Mouse (Mus musculus) limb, embryonic 10.5 days (tissue): Measurements from ENCODE around the gene Trpc4. TPM values are rescaled to one million over a fixed set of nuclear protein-coding genes. Genes with fewer than 3 reads are reported as not detected.

Experiments
- DNase-seq: peaks from one replicate; pipeline ENCODE4 v3.0.0-alpha.2; 2017; ENCODE audit warnings: low spot score
- H3K27ac ChIP-seq: fragments of 300-500 bp; sonication (generic); 2 replicates; pipeline ENCODE4 v1.5.1; 2016; ENCODE audit warnings: mild to moderate bottlenecking
- H3K27me3 ChIP-seq: fragments of 300-500 bp; sonication (generic); 2 replicates; pipeline ENCODE4 v1.6.1; 2016; ENCODE audit warnings: low read depth, mild to moderate bottlenecking; ENCODE audit not compliant: poor library complexity, severe bottlenecking
- H3K36me3 ChIP-seq: fragments of 300-500 bp; sonication (generic); 2 replicates; pipeline ENCODE4 v1.6.1; 2016; ENCODE audit warnings: mild to moderate bottlenecking, moderate library complexity
- H3K4me1 ChIP-seq: fragments of 300-500 bp; sonication (generic); 2 replicates; pipeline ENCODE4 v1.6.1; 2016
- H3K4me3 ChIP-seq: fragments of 300-500 bp; sonication (generic); 2 replicates; pipeline ENCODE4 v1.5.1; 2016; ENCODE audit warnings: mild to moderate bottlenecking, moderate library complexity
- H3K9me3 ChIP-seq: fragments of 300-500 bp; sonication (generic); replicated peaks from 2 replicates; pipeline ENCODE4 v1.6.1; 2016; ENCODE audit warnings: mild to moderate bottlenecking
- WGBS: fragments of 180-500 bp; shearing (Covaris S2); methylation state at CpG from one replicate; pipeline ENCODE4 v1.1.7; 2016; 5-methylcytosine and 5-hydroxymethylcytosine counted together
- polyA plus RNA-seq: library from polyadenylated mRNA; unstranded; fragments of >200 nt; fragmentation: Nextera tagmentation; extraction: Ambion mirVana; gene quantifications from 2 replicates; pipeline ENCODE4 v1.2.1, GENCODE M21; 2016

The Trpc4 gene
- polyA plus RNA-seq, 1 experiment from 2014 or later, result 0.48 TPM

DNA sequence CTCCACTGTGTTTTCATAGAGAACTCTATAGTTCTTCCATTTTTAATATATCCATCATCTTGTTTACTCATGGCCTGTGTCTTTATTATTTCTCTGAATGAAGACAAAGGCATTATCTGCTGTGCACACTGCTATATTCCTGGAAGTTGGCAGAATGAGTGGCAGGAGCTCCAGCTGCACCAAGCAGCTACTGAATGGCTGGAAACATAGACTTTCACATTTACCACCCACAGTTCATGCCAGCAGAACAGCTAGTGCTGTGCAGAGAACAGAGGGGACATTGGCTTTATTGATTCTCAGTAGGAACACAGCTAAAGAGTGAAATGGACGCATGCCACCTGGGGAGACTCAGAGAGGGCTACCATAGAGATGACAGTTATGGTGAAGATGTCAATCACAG is 55.6 kb downstream of the Trpc4 start:
- H3K4me1 ChIP-seq, result no peaks in the 10 kb centered on the region
- no peak for DNase-seq
- H3K36me3 ChIP-seq, result no peaks in the 10 kb centered on the region
- no peak overlapping the region for H3K4me3 ChIP-seq
- H3K27ac ChIP-seq, result no peak overlapping the region
- WGBS, result 89% methylated on average over 1 of the region's 1 CpGs
- no peaks in the 10 kb centered on the region for H3K27me3 ChIP-seq
- no peaks in the 10 kb centered on the region for H3K9me3 ChIP-seq

GRCm38 (mm10) chr3:54222549-54222948 is 66.7 kb downstream of the Trpc4 start:
- Histone ChIP-seq H3K9me3 (no peaks in the 10 kb centered on the region), H3K4me1 (peaks cover 4% of the 10 kb centered on the region; the same call in 1 of the 2 replicates), H3K27me3 (no peaks in the 10 kb centered on the region), H3K4me3 (no peak overlapping the region), H3K36me3 (no peaks in the 10 kb centered on the region), H3K27ac (no peak overlapping the region)
- no peak for DNase-seq
- 83% methylated on average over 8 of the region's 8 CpGs for WGBS

- Histone ChIP-seq H3K9me3 (no peaks in the 10 kb centered on the region), H3K27me3 (no peaks in the 10 kb centered on the region), H3K4me3 (no peak overlapping the region), H3K4me1 (peaks cover 18% of the 10 kb centered on the region), H3K27ac (no peak overlapping the region), H3K36me3 (no peaks in the 10 kb centered on the region)
- DNase-seq, result no peak
- 44% methylated on average over 4 of the region's 4 CpGs for WGBS
Measured at GRCm38 (mm10) chr3:54228463-54228862, 72.6 kb downstream of the Trpc4 start.

DNA sequence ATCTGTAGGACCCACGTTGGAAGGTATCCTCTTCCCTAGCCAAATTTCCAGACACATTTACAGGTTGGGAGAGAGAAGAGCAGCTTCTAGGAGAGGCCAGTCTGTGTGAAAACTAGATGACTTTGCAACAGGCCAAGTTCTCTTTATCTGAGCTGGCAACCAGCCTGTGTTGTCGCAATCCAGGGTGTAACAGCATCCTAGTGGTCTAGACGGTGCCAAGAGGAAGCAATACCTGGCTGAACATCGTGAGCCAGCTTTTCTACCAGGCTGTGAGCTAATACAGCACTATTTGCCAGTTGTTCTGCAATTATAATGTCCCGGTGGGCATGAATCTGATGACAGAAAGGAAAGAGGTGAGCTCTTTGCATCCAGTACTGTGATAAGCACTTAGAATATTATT is 83.1 kb downstream of the Trpc4 start:
- WGBS, result 82% methylated on average over 5 of the region's 5 CpGs
- no peaks in the 10 kb centered on the region for H3K4me1 ChIP-seq

GRCm38 (mm10) chr3:54239426-54239825 is 83.6 kb downstream of the Trpc4 start:
- Histone ChIP-seq H3K4me3 (no peak overlapping the region), H3K27me3 (no peaks in the 10 kb centered on the region), H3K4me1 (no peaks in the 10 kb centered on the region), H3K36me3 (no peaks in the 10 kb centered on the region), H3K27ac (no peak overlapping the region), H3K9me3 (no peaks in the 10 kb centered on the region)
- no peak for DNase-seq
- WGBS, result 92% methylated on average over 7 of the region's 7 CpGs

More for the DNA sequence above, 83.1 kb downstream of the Trpc4 start:
- Histone ChIP-seq H3K27ac (no peak overlapping the region), H3K4me3 (no peak overlapping the region), H3K9me3 (no peaks in the 10 kb centered on the region), H3K27me3 (no peaks in the 10 kb centered on the region), H3K36me3 (no peaks in the 10 kb centered on the region)
- no peak for DNase-seq

DNA sequence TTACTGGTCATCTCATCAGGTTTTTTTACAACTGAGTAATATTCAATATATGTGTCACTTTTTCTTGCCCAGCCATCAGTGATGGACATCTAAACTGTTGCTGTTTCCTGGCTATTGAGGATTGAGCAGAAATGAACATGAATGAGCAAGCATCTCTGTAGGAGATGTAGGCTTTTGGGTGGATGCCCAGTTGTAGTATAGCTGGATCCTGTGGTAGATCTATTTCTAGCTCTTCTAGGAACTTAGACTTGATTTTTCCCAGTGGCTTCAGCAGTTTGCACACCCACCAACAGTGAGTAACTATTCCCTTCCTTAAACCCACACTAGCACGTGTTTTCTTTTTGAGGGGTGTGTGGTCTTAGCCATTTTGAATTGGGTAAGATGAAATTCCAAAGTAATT is 87.3 kb downstream of the Trpc4 start:
- DNase-seq, result no peak
- H3K27ac ChIP-seq, result no peak overlapping the region
- H3K9me3 ChIP-seq, result no peaks in the 10 kb centered on the region
- WGBS, result 82% methylated on average over 1 of the region's 1 CpGs
- H3K36me3 ChIP-seq, result no peaks in the 10 kb centered on the region
- no peaks in the 10 kb centered on the region for H3K27me3 ChIP-seq
- H3K4me1 ChIP-seq, result no peaks in the 10 kb centered on the region
- H3K4me3 ChIP-seq, result no peak overlapping the region

GRCm38 (mm10) chr3:54244729-54245465 is 89.1 kb downstream of the Trpc4 start:
- 89% methylated on average over 4 of the region's 4 CpGs for WGBS

GRCm38 (mm10) chr3:54246416-54246815 is 90.6 kb downstream of the Trpc4 start:
- no peak overlapping the region for H3K4me3 ChIP-seq
- H3K27ac ChIP-seq, result no peak overlapping the region
- 79% methylated on average over 2 of the region's 2 CpGs for WGBS
- no peaks in the 10 kb centered on the region for H3K4me1 ChIP-seq
- no peaks in the 10 kb centered on the region for H3K36me3 ChIP-seq
- no peaks in the 10 kb centered on the region for H3K9me3 ChIP-seq
- DNase-seq, result no peak
- no peaks in the 10 kb centered on the region for H3K27me3 ChIP-seq

More at GRCm38 (mm10) chr3:54244729-54245465, 89.1 kb downstream of the Trpc4 start:
- no peak overlapping the region for H3K27ac ChIP-seq
- no peaks in the 10 kb centered on the region for H3K9me3 ChIP-seq
- no peaks in the 10 kb centered on the region for H3K36me3 ChIP-seq
- no peaks in the 10 kb centered on the region for H3K27me3 ChIP-seq
- no peak overlapping the region for H3K4me3 ChIP-seq
- no peaks in the 10 kb centered on the region for H3K4me1 ChIP-seq
- no peak for DNase-seq

DNA sequence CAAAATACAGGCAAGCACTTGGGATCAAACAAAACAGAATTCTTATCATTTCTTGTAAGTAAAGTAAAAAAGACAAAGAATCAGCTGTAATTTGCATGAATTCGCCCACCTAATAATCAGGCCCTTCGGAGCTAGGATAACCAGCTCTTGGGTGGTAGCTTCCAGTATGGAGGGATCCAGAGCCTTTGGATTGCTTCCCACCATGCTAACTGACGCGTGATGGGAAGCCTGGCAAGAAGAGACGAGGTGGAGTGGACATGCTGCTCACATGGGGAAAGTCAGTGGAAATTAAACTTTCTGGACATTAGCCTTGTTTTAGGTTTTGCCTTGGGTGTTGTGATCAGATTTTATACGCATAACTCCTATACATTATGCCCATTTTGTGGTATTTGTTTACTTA is 93.5 kb downstream of the Trpc4 start:
- DNase-seq, result no peak
- no peaks in the 10 kb centered on the region for H3K27me3 ChIP-seq
- no peak overlapping the region for H3K4me3 ChIP-seq
- no peaks in the 10 kb centered on the region for H3K4me1 ChIP-seq
- WGBS, result 93% methylated on average over 6 of the region's 6 CpGs
- H3K9me3 ChIP-seq, result no peaks in the 10 kb centered on the region
- no peak overlapping the region for H3K27ac ChIP-seq
- H3K36me3 ChIP-seq, result no peaks in the 10 kb centered on the region

DNA sequence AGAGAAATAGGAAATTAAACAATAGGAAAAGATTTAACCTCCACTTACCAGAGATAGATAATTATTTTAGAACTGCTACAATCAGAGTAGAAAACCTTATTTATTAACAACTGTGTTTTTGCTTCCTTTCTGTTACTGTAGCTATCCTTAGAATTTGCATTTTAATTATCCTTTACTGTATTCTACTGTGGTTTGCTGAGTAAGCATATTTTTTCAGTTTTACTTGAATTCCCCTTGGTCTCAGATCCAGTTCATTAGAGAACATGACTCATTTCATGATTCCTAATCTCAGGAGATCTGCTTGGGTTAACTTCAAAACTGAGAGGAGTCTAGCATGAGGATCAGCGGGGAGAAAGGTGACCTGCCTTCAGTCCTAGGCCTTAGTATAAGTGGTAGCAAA is 111.1 kb downstream of the Trpc4 start:
- Histone ChIP-seq H3K4me3 (no peak overlapping the region), H3K4me1 (no peaks in the 10 kb centered on the region), H3K27ac (no peak overlapping the region), H3K9me3 (no peaks in the 10 kb centered on the region), H3K36me3 (no peaks in the 10 kb centered on the region), H3K27me3 (no peaks in the 10 kb centered on the region)
- DNase-seq, result no peak
- 95% methylated on average over 1 of the region's 1 CpGs for WGBS

GRCm38 (mm10) chr3:54269180-54269579 is 113.3 kb downstream of the Trpc4 start:
- Histone ChIP-seq H3K36me3 (no peaks in the 10 kb centered on the region), H3K27ac (no peak overlapping the region), H3K4me1 (no peaks in the 10 kb centered on the region), H3K27me3 (no peaks in the 10 kb centered on the region), H3K9me3 (no peaks in the 10 kb centered on the region), H3K4me3 (no peak overlapping the region)
- no peak for DNase-seq
- 90% methylated on average over 6 of the region's 6 CpGs for WGBS

DNA sequence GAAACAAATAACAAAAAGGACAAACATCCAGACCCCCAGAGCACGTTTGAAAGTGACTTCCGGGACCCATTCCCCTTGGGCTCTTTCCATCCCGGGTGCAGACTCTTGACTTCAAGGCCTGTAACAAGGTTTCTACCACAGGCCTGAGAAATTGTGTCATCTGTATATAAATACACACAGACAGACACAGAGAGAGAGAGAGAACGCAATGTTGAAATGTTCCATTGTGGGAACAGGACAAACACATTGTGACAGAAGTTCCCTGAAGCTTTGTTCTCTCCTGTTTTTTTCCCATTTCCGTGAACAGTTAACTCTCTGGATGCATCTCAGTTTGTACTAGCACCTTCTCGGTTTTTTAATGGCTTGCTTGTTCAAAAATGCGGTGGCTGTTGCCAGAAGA is 118.8 kb downstream of the Trpc4 start:
- DNase-seq, result no peak

GRCm38 (mm10) chr3:54289731-54290130 is 133.9 kb downstream of the Trpc4 start:
- Histone ChIP-seq H3K4me3 (no peak overlapping the region), H3K9me3 (no peaks in the 10 kb centered on the region)
- 16% methylated on average over 3 of the region's 3 CpGs for WGBS

More for the DNA sequence above, 118.8 kb downstream of the Trpc4 start:
- H3K27me3 ChIP-seq, result no peaks in the 10 kb centered on the region
- H3K4me1 ChIP-seq, result no peaks in the 10 kb centered on the region
- H3K4me3 ChIP-seq, result no peak overlapping the region
- no peaks in the 10 kb centered on the region for H3K9me3 ChIP-seq
- H3K36me3 ChIP-seq, result no peaks in the 10 kb centered on the region
- 82% methylated on average over 7 of the region's 7 CpGs for WGBS
- H3K27ac ChIP-seq, result no peak overlapping the region

DNA sequence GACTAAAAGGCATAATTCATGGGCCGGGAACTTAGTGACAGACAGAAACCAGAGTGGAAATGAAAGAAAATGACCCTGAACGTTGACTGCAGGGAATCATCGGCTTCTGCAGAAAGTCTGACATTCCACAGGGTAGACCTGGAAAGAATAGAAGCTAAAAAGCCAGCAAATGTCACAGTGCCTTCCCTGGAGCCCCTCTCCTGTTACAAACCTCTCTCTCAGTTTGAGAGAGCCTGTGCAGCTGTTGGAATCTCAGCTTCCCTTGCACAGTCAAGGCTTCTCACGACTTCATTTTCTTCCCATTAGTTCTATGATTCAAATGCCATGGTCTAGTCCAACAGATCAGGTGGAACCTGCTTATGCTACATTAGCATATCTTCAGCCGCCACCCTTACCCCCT is 154.8 kb downstream of the Trpc4 start:
- no peak overlapping the region for H3K4me3 ChIP-seq
- H3K27ac ChIP-seq, result no peak overlapping the region
- no peaks in the 10 kb centered on the region for H3K9me3 ChIP-seq
- H3K36me3 ChIP-seq, result no peaks in the 10 kb centered on the region
- peaks cover 7% of the 10 kb centered on the region; the same call in 1 of the 2 replicates for H3K4me1 ChIP-seq
- H3K27me3 ChIP-seq, result no peaks in the 10 kb centered on the region
- DNase-seq, result no peak
- 41% methylated on average over 5 of the region's 5 CpGs for WGBS

More at GRCm38 (mm10) chr3:54289731-54290130, 133.9 kb downstream of the Trpc4 start:
- DNase-seq, result no peak
- Histone ChIP-seq H3K4me1 (peaks cover 11% of the 10 kb centered on the region), H3K27ac (no peak overlapping the region), H3K27me3 (no peaks in the 10 kb centered on the region), H3K36me3 (no peaks in the 10 kb centered on the region)
